Mouse (Mus musculus) heart, postnatal 0 days (tissue): ENCODE results near the gene Rnase2b. TPM values are rescaled to one million over a fixed set of nuclear protein-coding genes. Genes with fewer than 3 reads are reported as not detected.

Experiments
- ATAC-seq: fragments of 200-750 bp; cut with Nextera tagmentation; 2 replicates; pipeline ENCODE4 v1.8.0; 2017; ENCODE audit warnings: low read depth, moderate number of reproducible peaks, moderate library complexity; ENCODE audit not compliant: insufficient read depth
- DNase-seq: peaks from one replicate; pipeline ENCODE4 v3.0.0-alpha.2; 2016; ENCODE audit warnings: low spot score
- H3K27ac ChIP-seq: fragments of 300-500 bp; sonication (generic); 2 replicates; pipeline ENCODE4 v1.5.1; 2014; ENCODE audit warnings: low read depth, mild to moderate bottlenecking
- H3K27me3 ChIP-seq: fragments of 300-500 bp; sonication (generic); 2 replicates; pipeline ENCODE4 v1.6.1; 2014; ENCODE audit warnings: low read length, mixed read lengths; ENCODE audit not compliant: control insufficient read depth, insufficient read depth
- H3K36me3 ChIP-seq: fragments of 300-500 bp; sonication (generic); replicated peaks from 2 replicates; pipeline ENCODE4 v1.6.1; 2014; ENCODE audit warnings: low read length, mixed read lengths; ENCODE audit not compliant: control insufficient read depth, insufficient read depth
- H3K4me1 ChIP-seq: fragments of 300-500 bp; sonication (generic); 2 replicates; pipeline ENCODE4 v1.6.1; 2014; ENCODE audit warnings: antibody characterized with exemption; ENCODE audit not compliant: control insufficient read depth, insufficient read depth
- H3K4me2 ChIP-seq: fragments of 300-500 bp; sonication (generic); 2 replicates; pipeline ENCODE4 v1.6.1; 2014; ENCODE audit warnings: low read depth, mild to moderate bottlenecking, low read length, moderate library complexity
- H3K4me3 ChIP-seq: fragments of 300-500 bp; sonication (generic); 2 replicates; pipeline ENCODE4 v1.5.1; 2014; ENCODE audit warnings: low read depth, low read length
- H3K9ac ChIP-seq: fragments of 300-500 bp; sonication (generic); replicated peaks from 2 replicates; pipeline ENCODE4 v1.6.1; 2014; ENCODE audit warnings: low read depth, low read length, mixed read lengths
- H3K9me3 ChIP-seq: fragments of 300-500 bp; sonication (generic); replicated peaks from 2 replicates; pipeline ENCODE4 v1.6.1; 2016; ENCODE audit warnings: low read length; ENCODE audit not compliant: control insufficient read depth
- CTCF ChIP-seq: IDR thresholded peaks from 2 replicates; pipeline ENCODE4 v1.5.1; 2016; ENCODE audit warnings: antibody characterized with exemption, control low read depth, low read depth
- EP300 ChIP-seq: IDR thresholded peaks from 2 replicates; pipeline ENCODE4 v1.6.1; 2016; ENCODE audit warnings: antibody characterized with exemption, low read depth
- WGBS: fragments of 180-500 bp; shearing (Covaris S2); extraction: QIAGEN DNeasy Blood & Tissue Kit; methylation state at CpG from one replicate; pipeline ENCODE4 v1.1.7; 2014; 5-methylcytosine and 5-hydroxymethylcytosine counted together
- polyA plus RNA-seq: library from polyadenylated mRNA; unstranded; fragments of >200 nt; fragmentation: Nextera tagmentation; extraction: Ambion mirVana; gene quantifications from 2 replicates; pipeline ENCODE4 v1.2.1, GENCODE M21; 2015
- total RNA-seq: library from RNA; depleted of rRNA; stranded (reverse); fragments of >200 nt; gene quantifications from 2 replicates; pipeline ENCODE4 v1.2.3, GENCODE M21; 2014; ENCODE audit warnings: low replicate concordance; rRNA removed

Rnase2b gene
- total and polyA plus RNA-seq, 2 experiments from 2014 or later = not detected

GRCm38 (mm10) chr14:51199098-51200023 is 37.3 kb downstream of the Rnase2b start, which contains the start of gene Ang2:
Gene Ang2 (minus strand): TSS chr14:51199148.
- TF ChIP-seq CTCF (no peak), EP300 (no peak)
- H3K36me3 ChIP-seq = no peaks in the 10 kb centered on the region
- 67% methylated on average over 5 of the region's 5 CpGs for WGBS

DNA sequence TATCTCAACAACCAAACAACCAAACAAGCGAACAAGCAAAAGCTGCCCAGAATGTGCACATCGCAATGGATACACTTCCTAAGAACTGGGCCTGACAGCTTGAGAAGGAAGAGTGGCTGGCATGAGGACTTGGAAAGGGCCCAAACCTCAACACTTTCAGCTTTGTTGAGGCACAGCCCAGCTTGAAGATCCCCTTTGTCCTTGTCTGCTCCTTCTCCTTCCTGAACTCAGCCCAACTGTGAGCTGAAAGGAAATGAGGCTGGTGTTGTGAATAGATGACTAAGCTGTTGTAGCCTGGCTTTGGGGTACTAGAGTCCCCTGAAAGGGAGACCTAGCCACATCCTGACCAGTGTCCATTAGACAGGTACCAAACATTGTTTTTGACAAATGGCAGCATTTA is 38.0 kb downstream of the Rnase2b start:
- no peaks in the 10 kb centered on the region; the same call in 1 of the 2 replicates for H3K4me1 ChIP-seq
- H3K4me3 ChIP-seq = no peak overlapping the region
- no peak overlapping the region for H3K9ac ChIP-seq
- ATAC-seq = no peak
- H3K4me2 ChIP-seq = no peak overlapping the region
- H3K27me3 ChIP-seq = no peaks in the 10 kb centered on the region
- no peaks in the 10 kb centered on the region for H3K36me3 ChIP-seq
- TF ChIP-seq EP300 = no peak
- TF ChIP-seq CTCF = no peak
- H3K9me3 ChIP-seq = no peaks in the 10 kb centered on the region
- no peak overlapping the region for H3K27ac ChIP-seq
- no peak for DNase-seq
- WGBS = 92% methylated on average over 2 of the region's 2 CpGs

More at GRCm38 (mm10) chr14:51199098-51200023, 37.3 kb downstream of the Rnase2b start, which contains the start of gene Ang2:
- Histone ChIP-seq H3K9ac (no peak within 1 kb of the TSS), H3K27ac (no peak within 1 kb of the TSS), H3K27me3 (no peaks in the 10 kb centered on the region), H3K4me2 (no peak within 1 kb of the TSS), H3K4me1 (no peaks in the 10 kb centered on the region; the same call in 1 of the 2 replicates), H3K4me3 (no peak within 1 kb of the TSS), H3K9me3 (no peaks in the 10 kb centered on the region)
- ATAC-seq (no peak), DNase-seq (no peak)

DNA sequence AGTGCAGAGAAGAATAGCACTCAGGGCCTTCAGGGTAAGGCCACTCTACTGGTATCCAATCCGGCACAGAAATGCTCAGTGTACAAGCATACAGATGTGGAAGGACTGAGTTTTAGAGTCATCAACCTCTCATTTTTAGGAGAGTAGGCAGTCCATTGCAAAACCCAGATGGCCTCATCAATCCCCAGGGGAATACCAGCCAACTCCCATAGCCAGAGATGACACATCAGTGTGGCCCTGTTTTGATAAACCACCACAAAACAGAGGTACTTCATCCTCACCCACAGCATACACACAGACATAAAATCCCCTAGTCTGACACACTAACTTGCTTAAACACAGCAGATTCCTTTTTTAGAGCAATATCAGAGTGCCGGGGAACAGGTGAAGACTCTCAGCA is 38.4 kb downstream of the Rnase2b start:
- H3K9me3 ChIP-seq = no peaks in the 10 kb centered on the region
- no peak overlapping the region for H3K9ac ChIP-seq
- H3K4me2 ChIP-seq = no peak overlapping the region
- H3K27ac ChIP-seq = no peak overlapping the region
- H3K36me3 ChIP-seq = no peaks in the 10 kb centered on the region
- ATAC-seq (no peak), DNase-seq (no peak)
- H3K4me1 ChIP-seq = no peaks in the 10 kb centered on the region; the same call in 1 of the 2 replicates
- no peak overlapping the region for H3K4me3 ChIP-seq
- TF ChIP-seq CTCF (no peak), EP300 (no peak)
- H3K27me3 ChIP-seq = no peaks in the 10 kb centered on the region
- 91% methylated on average over 2 of the region's 2 CpGs for WGBS

DNA sequence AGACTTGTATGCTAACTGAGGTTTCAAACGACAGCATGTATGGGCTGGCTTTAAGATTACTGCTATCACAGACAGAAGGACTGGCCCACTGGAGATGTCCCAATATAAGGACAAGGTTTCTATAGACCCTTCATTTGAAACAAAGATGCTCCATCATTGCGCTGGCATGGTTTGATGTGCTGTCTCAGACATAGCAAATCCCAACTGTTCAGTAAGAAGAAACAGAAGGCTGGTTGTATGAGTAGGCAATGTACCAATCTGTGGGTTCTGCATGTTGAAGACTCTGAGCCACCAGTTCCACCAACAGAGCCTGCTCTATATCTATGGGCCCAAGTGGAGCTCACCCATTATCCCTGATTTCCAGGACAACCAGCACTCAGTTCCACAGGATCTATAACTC is 41.1 kb downstream of the Rnase2b start, which contains the start of gene Ear14:
Ear14 (plus strand) TSS at position 277 of the 400 bp plus-strand sequence.
- H3K9me3 ChIP-seq = no peaks in the 10 kb centered on the region
- no peaks in the 10 kb centered on the region for H3K27me3 ChIP-seq
- no peak for TF ChIP-seq CTCF
- no peak for TF ChIP-seq EP300
- 78% methylated on average over 2 of the region's 2 CpGs for WGBS
- no peak within 1 kb of the TSS for H3K27ac ChIP-seq
- no peak within 1 kb of the TSS for H3K4me3 ChIP-seq
- H3K4me2 ChIP-seq = no peak within 1 kb of the TSS
- no peak within 1 kb of the TSS for H3K9ac ChIP-seq
- ATAC-seq (no peak), DNase-seq (no peak)
- no peaks in the 10 kb centered on the region for H3K4me1 ChIP-seq
- H3K36me3 ChIP-seq = no peaks in the 10 kb centered on the region

Other genes with a start within 250 kb of the Rnase2b start
- 81.8 and 106 TPM in 2 replicates for gene Osgep, start 237.4 kb upstream of the Rnase2b start, total RNA-seq
- gene Osgep, start 237.4 kb upstream of the Rnase2b start, polyA plus RNA-seq = 93.3 and 96.6 TPM in 2 replicates
- 44.3 and 52.7 TPM in 2 replicates for gene Apex1, start 237.3 kb upstream of the Rnase2b start, total RNA-seq
- 70.3 and 77.2 TPM in 2 replicates for gene Apex1, start 237.3 kb upstream of the Rnase2b start, polyA plus RNA-seq
- gene Pip4p1, start 231.4 kb upstream of the Rnase2b start, total RNA-seq = 16.6 and 39.0 TPM in 2 replicates
- 20.4 and 24.8 TPM in 2 replicates for gene Pip4p1, start 231.4 kb upstream of the Rnase2b start, polyA plus RNA-seq
- gene Pnp, start 231.2 kb upstream of the Rnase2b start, total RNA-seq = 15.7 and 22.3 TPM in 2 replicates
- 20.5 and 22.2 TPM in 2 replicates for gene Pnp, start 231.2 kb upstream of the Rnase2b start, polyA plus RNA-seq
- 17.5 TPM in 1 of 2 replicates, not detected in the other for gene Gm49342, start 217.7 kb upstream of the Rnase2b start, total RNA-seq
- not detected in 2 replicates for gene Gm49342, start 217.7 kb upstream of the Rnase2b start, polyA plus RNA-seq
- 0.46 TPM in 1 of 2 replicates, not detected in the other for gene Pnp2, start 206.3 kb upstream of the Rnase2b start, total RNA-seq
- 0.27 TPM in 2 replicates for gene Pnp2, start 206.3 kb upstream of the Rnase2b start, polyA plus RNA-seq
- gene Rnase10, start 154.5 kb upstream of the Rnase2b start, total RNA-seq = not detected in 2 replicates
- 0.32 and 0.38 TPM in 2 replicates for gene Rnase10, start 154.5 kb upstream of the Rnase2b start, polyA plus RNA-seq
- not detected in 2 replicates for gene Rnase9, start 120.4 kb upstream of the Rnase2b start, total RNA-seq
- gene Rnase9, start 120.4 kb upstream of the Rnase2b start, polyA plus RNA-seq = not detected in 2 replicates
- not detected in 2 replicates for gene Rnase11, start 112.1 kb upstream of the Rnase2b start, total RNA-seq
- gene Rnase11, start 112.1 kb upstream of the Rnase2b start, polyA plus RNA-seq = not detected in 2 replicates
- gene Rnase12, start 104.6 kb upstream of the Rnase2b start, total RNA-seq = not detected in 2 replicates
- gene Rnase12, start 104.6 kb upstream of the Rnase2b start, polyA plus RNA-seq = 0.40 TPM in 1 of 2 replicates, not detected in the other
- not detected in 2 replicates for gene Olfr750, start 87.8 kb upstream of the Rnase2b start, total RNA-seq
- not detected in 2 replicates for gene Olfr750, start 87.8 kb upstream of the Rnase2b start, polyA plus RNA-seq
- gene Rnase4, start 71.2 kb upstream of the Rnase2b start, total RNA-seq = 53.3 and 58.1 TPM in 2 replicates
- gene Rnase4, start 71.2 kb upstream of the Rnase2b start, polyA plus RNA-seq = 29.1 and 32.5 TPM in 2 replicates
- gene Ang, start 71.1 kb upstream of the Rnase2b start, total RNA-seq = 9.3 TPM in 1 of 2 replicates, not detected in the other
- 2.6 and 2.9 TPM in 2 replicates for gene Ang, start 71.1 kb upstream of the Rnase2b start, polyA plus RNA-seq
- gene Eddm3b, start 47.8 kb upstream of the Rnase2b start, total RNA-seq = not detected in 2 replicates
- not detected in 2 replicates for gene Eddm3b, start 47.8 kb upstream of the Rnase2b start, polyA plus RNA-seq
- gene Rnase6, start 38.4 kb upstream of the Rnase2b start, total RNA-seq = not detected in 2 replicates
- 0.63 and 0.81 TPM in 2 replicates for gene Rnase6, start 38.4 kb upstream of the Rnase2b start, polyA plus RNA-seq
- gene Rnase1, start 15.5 kb upstream of the Rnase2b start, total RNA-seq = not detected in 2 replicates
- 0.23 and 0.67 TPM in 2 replicates for gene Rnase1, start 15.5 kb upstream of the Rnase2b start, polyA plus RNA-seq
- not detected in 2 replicates for gene Ang2, start 36.9 kb downstream of the Rnase2b start, total RNA-seq
- not detected in 2 replicates for gene Ang2, start 36.9 kb downstream of the Rnase2b start, polyA plus RNA-seq
- gene Ear14, start 41.1 kb downstream of the Rnase2b start, total RNA-seq = not detected in 2 replicates
- not detected in 2 replicates for gene Ear14, start 41.1 kb downstream of the Rnase2b start, polyA plus RNA-seq
- not detected in 2 replicates for gene Rnase2a, start 93.9 kb downstream of the Rnase2b start, total RNA-seq
- not detected in 2 replicates for gene Rnase2a, start 93.9 kb downstream of the Rnase2b start, polyA plus RNA-seq
- not detected in 2 replicates for gene Gm7247, start 199.5 kb downstream of the Rnase2b start, total RNA-seq
- gene Gm7247, start 199.5 kb downstream of the Rnase2b start, polyA plus RNA-seq = not detected in 2 replicates
- not detected in 2 replicates for gene Vmn2r88, start 248.6 kb downstream of the Rnase2b start, total RNA-seq
- gene Vmn2r88, start 248.6 kb downstream of the Rnase2b start, polyA plus RNA-seq = not detected in 2 replicates